Mouse (Mus musculus) hindbrain, embryonic 14.5 days (tissue): ENCODE measurements around the gene Rufy1. TPM values are rescaled to one million over a fixed set of nuclear protein-coding genes. Genes with fewer than 3 reads are reported as not detected.
A peak's percentile ranks its signal among the peaks of the same experiment; 100 is the strongest.
"Not testable (repeated sequence)": the region's sequence is repeated elsewhere in the genome, so short reads cannot be mapped to it uniquely, and the experiment has no call there.

Experiments
- ATAC-seq: fragments of 200-750 bp; cut with Nextera tagmentation; 2 replicates; pipeline ENCODE4 v1.8.0; 2017; ENCODE audit warnings: moderate number of reproducible peaks, mild to moderate bottlenecking, moderate TSS enrichment, moderate library complexity; ENCODE audit not compliant: low FRiP score
- DNase-seq: peaks from one replicate; pipeline ENCODE4 v3.0.0-alpha.2; 2015; ENCODE audit warnings: low spot score
- H3K27ac ChIP-seq: fragments of 300-500 bp; sonication (generic); 2 replicates; pipeline ENCODE4 v1.5.1; 2014; ENCODE audit warnings: mild to moderate bottlenecking, moderate library complexity
- H3K27me3 ChIP-seq: fragments of 300-500 bp; sonication (generic); 2 replicates; pipeline ENCODE4 v1.6.1; 2014; ENCODE audit warnings: mild to moderate bottlenecking, low read length, mixed read lengths; ENCODE audit not compliant: control insufficient read depth, insufficient read depth
- H3K36me3 ChIP-seq: fragments of 300-500 bp; sonication (generic); replicated peaks from 2 replicates; pipeline ENCODE4 v1.6.1; 2014; ENCODE audit not compliant: control insufficient read depth, insufficient read depth
- H3K4me1 ChIP-seq: fragments of 300-500 bp; sonication (generic); replicated peaks from 2 replicates; pipeline ENCODE4 v1.6.1; 2014; ENCODE audit warnings: antibody characterized with exemption, low read length, mixed read lengths; ENCODE audit not compliant: control insufficient read depth, insufficient read depth
- H3K4me2 ChIP-seq: fragments of 300-500 bp; sonication (generic); replicated peaks from 2 replicates; pipeline ENCODE4 v1.6.1; 2014; ENCODE audit warnings: mild to moderate bottlenecking, moderate library complexity
- H3K4me3 ChIP-seq: fragments of 300-500 bp; sonication (generic); replicated peaks from 2 replicates; pipeline ENCODE4 v1.5.1; 2014; ENCODE audit warnings: mild to moderate bottlenecking, low read length
- H3K9ac ChIP-seq: fragments of 300-500 bp; sonication (generic); 2 replicates; pipeline ENCODE4 v1.6.1; 2014
- H3K9me3 ChIP-seq: fragments of 300-500 bp; sonication (generic); 2 replicates; pipeline ENCODE4 v1.6.1; 2016; ENCODE audit warnings: low read length; ENCODE audit not compliant: control insufficient read depth
- WGBS: fragments of 180-500 bp; shearing (Covaris S2); extraction: QIAGEN DNeasy Blood & Tissue Kit; methylation state at CpG from one replicate; pipeline ENCODE4 v1.1.7; 2014; 5-methylcytosine and 5-hydroxymethylcytosine counted together
- polyA plus RNA-seq: library from polyadenylated mRNA; unstranded; fragments of >200 nt; fragmentation: Nextera tagmentation; extraction: Ambion mirVana; gene quantifications from 2 replicates; pipeline ENCODE4 v1.2.1, GENCODE M21; 2014

The Rufy1 gene
- polyA plus RNA-seq, 1 experiment from 2014 or later, result 27.0 TPM

DNA sequence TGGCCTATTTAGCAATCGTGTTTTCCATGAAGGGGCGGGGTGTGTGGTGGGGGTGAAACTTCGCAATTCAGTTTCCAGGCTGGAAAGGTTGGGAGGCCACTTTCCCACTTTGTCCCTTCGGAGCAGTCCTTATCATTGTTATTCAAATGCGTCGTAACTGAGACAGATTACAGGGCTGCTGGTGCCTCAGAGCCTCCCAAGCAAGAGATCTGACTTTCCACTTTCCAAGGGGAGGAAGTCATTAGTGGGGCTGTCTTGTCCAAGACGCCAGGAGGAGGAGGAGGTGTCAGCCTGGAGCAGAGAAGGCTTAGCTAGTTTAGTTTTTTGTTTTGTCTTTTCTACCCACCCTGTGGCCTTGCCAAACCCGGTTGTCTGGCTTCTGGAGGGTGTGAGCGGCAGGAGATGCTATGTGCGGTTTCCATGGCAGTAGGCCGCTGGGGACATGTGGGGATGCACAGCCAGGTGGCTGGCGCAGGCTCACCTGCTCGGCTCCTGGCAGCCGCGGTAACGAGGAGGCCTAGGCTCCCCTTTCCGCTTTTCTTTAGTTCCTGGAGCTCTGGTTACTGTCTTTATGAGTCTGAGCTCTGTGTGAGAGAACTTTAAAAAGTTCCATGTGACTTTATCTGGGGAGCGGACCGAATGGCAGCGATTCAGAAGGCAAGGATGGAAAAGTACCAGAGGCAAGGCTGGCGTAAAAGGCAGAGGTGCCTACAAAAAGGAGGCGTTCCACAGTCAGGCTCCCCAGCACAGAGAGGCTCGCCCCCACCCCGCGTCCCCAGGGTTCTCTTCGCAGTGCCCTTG, 26.4 kb upstream of the Rufy1 start:
- Histone ChIP-seq H3K36me3 (no peaks in the 10 kb centered on the region), H3K27me3 (no peaks in the 10 kb centered on the region), H3K27ac (0 out of 2 replicates have a peak overlapping the region, but pooled peaks have one; percentile 62), H3K9ac (no peak overlapping the region), H3K9me3 (no peaks in the 10 kb centered on the region), H3K4me3 (no peak overlapping the region), H3K4me2 (peak overlapping the region; percentile 39), H3K4me1 (peaks cover 12% of the 10 kb centered on the region)
- DNase-seq, result peak; percentile 48
- WGBS, result 2% methylated on average over 26 of the region's 26 CpGs
- ATAC-seq, result peak; percentile 64

DNA sequence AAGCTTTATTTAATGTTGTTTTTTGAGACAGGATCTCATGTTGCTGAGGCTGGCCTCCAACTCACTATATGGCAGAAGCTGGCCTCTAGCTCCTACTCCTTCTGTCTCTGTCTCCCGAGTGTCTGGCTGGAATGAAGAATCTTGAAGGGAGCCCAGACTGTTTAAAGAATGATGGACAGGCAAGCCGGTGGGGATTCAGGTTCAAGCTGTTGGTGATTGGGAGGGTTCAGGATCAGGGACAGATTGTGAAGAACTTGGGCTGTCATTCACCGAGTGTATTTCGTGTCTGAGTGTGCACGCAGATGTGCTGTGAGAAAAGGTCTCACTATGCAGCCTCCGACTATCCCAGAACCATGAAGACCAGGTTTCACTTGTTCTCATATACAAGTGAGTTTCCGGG, 25.5 kb upstream of the Rufy1 start:
- Histone ChIP-seq H3K27me3 (no peaks in the 10 kb centered on the region), H3K4me3 (no peak overlapping the region), H3K4me2 (no peak overlapping the region), H3K9me3 (no peaks in the 10 kb centered on the region), H3K4me1 (peaks cover 12% of the 10 kb centered on the region), H3K27ac (no peak overlapping the region), H3K9ac (no peak overlapping the region), H3K36me3 (no peaks in the 10 kb centered on the region)
- ATAC-seq, result no peak
- DNase-seq, result no peak
- WGBS, result 29% methylated on average over 7 of the region's 7 CpGs

DNA sequence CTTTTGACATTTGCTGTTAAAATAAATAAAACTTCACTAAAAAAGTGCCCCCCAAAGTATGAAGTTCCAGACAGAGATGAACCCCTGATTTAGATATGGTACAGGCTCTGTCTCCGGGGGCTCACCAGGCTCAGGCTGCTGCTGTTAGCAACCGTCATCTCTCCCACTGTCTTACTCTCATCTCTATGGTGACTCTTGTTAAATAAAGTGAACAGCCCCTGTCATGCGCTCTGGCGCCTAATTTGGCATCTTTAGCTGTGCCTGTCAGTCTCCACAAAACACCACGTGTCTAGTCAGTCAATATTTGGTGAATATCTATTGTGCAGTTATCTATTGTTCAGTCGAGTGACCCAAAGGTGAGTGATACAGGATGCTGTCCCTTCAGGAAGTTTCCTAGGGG, 24.0 kb upstream of the Rufy1 start:
- 23% methylated on average over 6 of the region's 6 CpGs for WGBS
- ATAC-seq, result no peak

DNA sequence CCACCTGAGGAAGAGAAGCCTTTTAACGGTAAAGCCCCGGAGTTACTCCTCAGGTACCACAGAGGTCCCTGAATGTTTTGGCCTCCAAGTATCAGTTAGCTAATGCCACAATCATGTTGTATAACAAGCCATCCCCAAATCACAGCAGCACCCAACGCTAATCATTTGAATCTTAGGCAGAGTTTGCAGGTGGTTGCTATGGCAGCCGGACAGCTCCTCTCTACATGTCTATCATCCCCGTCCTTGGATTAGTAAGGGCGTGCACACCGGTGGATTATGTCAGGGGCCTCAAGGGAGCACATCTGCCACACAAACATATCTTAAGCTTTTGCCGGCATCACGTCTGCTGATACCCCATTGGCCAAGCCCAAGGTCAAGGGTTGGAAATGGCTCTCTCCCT, 19.3 kb upstream of the Rufy1 start:
- H3K9me3 ChIP-seq, result no peaks in the 10 kb centered on the region
- H3K9ac ChIP-seq, result no peak overlapping the region
- no peak overlapping the region for H3K27ac ChIP-seq
- 68% methylated on average over 9 of the region's 9 CpGs for WGBS
- H3K27me3 ChIP-seq, result no peaks in the 10 kb centered on the region
- DNase-seq (no peak), ATAC-seq (no peak)
- H3K4me3 ChIP-seq, result no peak overlapping the region
- H3K4me2 ChIP-seq, result no peak overlapping the region
- no peaks in the 10 kb centered on the region for H3K36me3 ChIP-seq
- no peaks in the 10 kb centered on the region for H3K4me1 ChIP-seq

More for the DNA sequence above, 24.0 kb upstream of the Rufy1 start:
- peaks cover 12% of the 10 kb centered on the region for H3K4me1 ChIP-seq
- no peaks in the 10 kb centered on the region for H3K27me3 ChIP-seq
- DNase-seq, result no peak
- H3K4me3 ChIP-seq, result no peak overlapping the region
- no peak overlapping the region for H3K27ac ChIP-seq
- H3K9me3 ChIP-seq, result no peaks in the 10 kb centered on the region
- no peaks in the 10 kb centered on the region for H3K36me3 ChIP-seq
- H3K4me2 ChIP-seq, result no peak overlapping the region
- H3K9ac ChIP-seq, result no peak overlapping the region

DNA sequence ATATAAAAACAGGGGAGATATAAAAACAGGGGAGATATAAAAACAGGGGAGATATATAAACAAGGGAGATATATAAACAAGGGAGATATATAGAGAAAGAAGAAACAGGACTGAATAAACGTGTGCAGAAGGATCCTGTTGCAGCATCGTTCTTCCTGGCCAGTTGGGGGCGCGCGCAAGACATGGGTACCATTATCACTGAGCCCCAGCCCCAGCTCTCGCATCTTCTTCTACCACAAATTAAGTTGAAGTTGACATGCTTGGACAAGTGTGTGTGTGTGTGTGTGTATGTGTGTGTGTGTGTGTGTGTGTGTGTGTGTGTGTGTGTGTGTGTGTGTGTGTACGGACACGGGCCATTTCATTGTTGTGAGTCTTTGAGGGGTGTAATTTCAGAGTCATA, 17.2 kb upstream of the Rufy1 start:
- not testable (repeated sequence) for DNase-seq

DNA sequence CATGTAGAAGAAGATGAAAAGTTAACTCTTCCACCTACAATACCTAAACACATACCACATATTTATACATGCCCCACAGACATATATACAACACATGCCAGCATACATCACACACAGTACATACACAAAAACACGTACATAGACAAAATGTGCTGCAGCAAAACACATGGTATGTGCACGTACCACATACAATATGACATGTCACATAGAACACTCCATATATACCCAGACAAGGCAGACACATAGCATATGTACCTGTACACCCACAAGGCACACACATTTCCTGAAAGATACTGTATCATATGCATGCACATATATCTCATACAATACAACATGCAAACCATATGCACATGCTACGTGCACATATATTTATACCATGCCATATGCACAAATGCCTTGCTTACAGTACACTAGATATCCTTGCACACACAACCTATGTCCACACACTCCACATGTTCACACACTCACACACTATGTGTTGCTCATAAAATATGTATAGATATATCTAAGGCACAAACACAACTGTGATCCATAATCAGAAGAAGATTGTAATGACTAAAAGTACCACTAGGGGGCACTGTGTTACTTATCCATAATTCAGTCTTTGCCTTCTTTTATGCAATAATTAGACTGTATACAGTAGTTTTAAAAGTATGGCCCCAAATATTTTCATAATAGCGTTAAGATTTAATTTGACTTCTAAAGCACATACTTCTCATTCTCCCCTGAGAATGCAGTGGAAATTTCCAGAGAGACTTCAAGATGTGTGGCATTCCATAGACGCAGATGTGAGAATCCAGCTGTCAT, 12.5 kb upstream of the Rufy1 start:
- Histone ChIP-seq H3K9ac (no peak overlapping the region), H3K27ac (no peak overlapping the region), H3K36me3 (no peaks in the 10 kb centered on the region), H3K4me1 (no peaks in the 10 kb centered on the region), H3K9me3 (no peaks in the 10 kb centered on the region), H3K4me2 (no peak overlapping the region), H3K4me3 (no peak overlapping the region), H3K27me3 (no peaks in the 10 kb centered on the region)
- 73% methylated on average over 5 of the region's 5 CpGs for WGBS
- peak; percentile 90 for DNase-seq
- no peak for ATAC-seq

More for the DNA sequence above, 17.2 kb upstream of the Rufy1 start:
- not testable (repeated sequence) for H3K27me3 ChIP-seq, H3K9ac ChIP-seq, H3K4me3 ChIP-seq, H3K4me2 ChIP-seq, ATAC-seq, H3K9me3 ChIP-seq, H3K36me3 ChIP-seq, H3K4me1 ChIP-seq, H3K27ac ChIP-seq
- WGBS, result 30% methylated on average over 7 of the region's 8 CpGs

DNA sequence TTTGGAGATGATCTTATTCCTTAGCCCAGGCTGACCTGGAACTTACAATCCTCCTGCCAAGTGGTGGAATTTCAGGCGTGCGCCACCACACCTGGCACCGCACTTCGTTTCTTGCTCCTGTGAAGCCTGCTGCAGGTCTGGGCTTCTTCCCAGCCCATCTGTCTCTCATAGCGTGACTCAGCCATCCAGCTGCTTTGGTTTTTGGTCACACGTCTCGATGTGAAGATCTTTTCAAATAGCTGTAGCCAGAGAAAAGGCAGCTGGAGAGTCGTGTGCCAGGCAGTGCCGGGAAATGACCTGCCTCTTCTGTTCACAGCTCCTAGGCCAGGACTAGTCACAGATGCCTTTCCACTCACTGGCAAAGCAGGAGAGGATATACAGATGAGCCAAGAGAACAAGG, 10.7 kb upstream of the Rufy1 start:
- Histone ChIP-seq H3K4me2 (no peak overlapping the region), H3K9ac (no peak overlapping the region), H3K27me3 (no peaks in the 10 kb centered on the region), H3K4me3 (no peak overlapping the region), H3K4me1 (no peaks in the 10 kb centered on the region), H3K27ac (no peak overlapping the region), H3K36me3 (no peaks in the 10 kb centered on the region), H3K9me3 (no peaks in the 10 kb centered on the region)
- ATAC-seq (no peak), DNase-seq (no peak)
- WGBS, result 66% methylated on average over 9 of the region's 9 CpGs

DNA sequence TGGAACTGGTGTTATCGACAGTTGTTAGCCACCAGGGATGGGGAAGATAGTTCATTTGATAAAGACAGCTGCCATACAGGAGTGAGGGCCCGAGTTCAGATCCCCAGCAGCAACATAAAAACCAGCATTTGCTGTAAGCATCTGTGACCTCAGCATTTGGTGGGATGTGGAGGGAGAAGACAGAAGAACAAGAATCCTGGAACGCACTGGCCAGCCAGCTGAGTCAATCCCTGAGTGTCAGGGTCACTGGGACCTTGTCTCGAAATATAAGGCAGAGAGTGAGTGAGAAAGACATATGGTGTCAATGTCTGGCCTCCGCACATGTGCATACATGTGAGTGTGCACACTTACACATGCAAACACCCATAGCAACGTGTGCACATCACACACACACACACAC, 9.8 kb upstream of the Rufy1 start:
- 83% methylated on average over 6 of the region's 6 CpGs for WGBS
- H3K27me3 ChIP-seq, result no peaks in the 10 kb centered on the region
- no peak overlapping the region for H3K4me2 ChIP-seq
- H3K36me3 ChIP-seq, result no peaks in the 10 kb centered on the region
- H3K9ac ChIP-seq, result no peak overlapping the region
- H3K4me1 ChIP-seq, result no peaks in the 10 kb centered on the region
- no peak overlapping the region for H3K4me3 ChIP-seq
- DNase-seq (no peak), ATAC-seq (no peak)
- no peak overlapping the region for H3K27ac ChIP-seq
- H3K9me3 ChIP-seq, result no peaks in the 10 kb centered on the region

DNA sequence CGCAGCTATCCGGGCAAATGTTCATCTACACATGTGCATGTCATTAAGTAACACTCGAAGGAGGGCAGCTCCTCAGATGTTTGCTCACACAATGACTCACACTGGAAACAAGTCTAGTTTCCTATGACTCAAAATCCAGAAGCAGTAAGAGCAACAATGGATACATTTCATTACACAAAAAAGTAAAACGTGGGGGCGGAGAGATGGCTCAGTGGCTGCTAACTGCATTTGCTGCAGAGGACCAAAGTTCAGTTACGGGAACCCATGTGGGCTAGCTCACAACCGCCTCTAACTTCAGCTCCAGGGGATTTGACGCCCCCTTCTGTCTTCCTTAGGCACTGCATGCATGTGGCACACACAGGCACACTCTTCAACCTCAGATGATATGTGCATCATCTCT, 8.9 kb upstream of the Rufy1 start:
- DNase-seq (no peak), ATAC-seq (no peak)
- no peaks in the 10 kb centered on the region for H3K27me3 ChIP-seq
- H3K4me2 ChIP-seq, result no peak overlapping the region
- no peaks in the 10 kb centered on the region for H3K4me1 ChIP-seq
- H3K36me3 ChIP-seq, result no peaks in the 10 kb centered on the region
- no peak overlapping the region for H3K9ac ChIP-seq
- 64% methylated on average over 8 of the region's 8 CpGs for WGBS
- H3K27ac ChIP-seq, result no peak overlapping the region
- H3K4me3 ChIP-seq, result no peak overlapping the region
- no peaks in the 10 kb centered on the region for H3K9me3 ChIP-seq
